Mouse (Mus musculus) liver, embryonic 12.5 days (tissue): ENCODE measurements around the gene Haao. TPM values are rescaled to one million over a fixed set of nuclear protein-coding genes. Genes with fewer than 3 reads are reported as not detected.

Experiments
- ATAC-seq: fragments of 200-750 bp; cut with Nextera tagmentation; 2 replicates; pipeline ENCODE4 v1.8.0; 2017; ENCODE audit warnings: moderate number of reproducible peaks, mild to moderate bottlenecking, moderate library complexity
- H3K27ac ChIP-seq: fragments of 300-500 bp; sonication (generic); 2 replicates; pipeline ENCODE4 v1.5.1; 2016; ENCODE audit warnings: mild to moderate bottlenecking
- H3K27me3 ChIP-seq: fragments of 300-500 bp; sonication (generic); replicated peaks from 2 replicates; pipeline ENCODE4 v1.6.1; 2016; ENCODE audit warnings: mild to moderate bottlenecking, moderate library complexity
- H3K36me3 ChIP-seq: fragments of 300-500 bp; sonication (generic); 2 replicates; pipeline ENCODE4 v1.6.1; 2016; ENCODE audit warnings: mild to moderate bottlenecking, moderate library complexity
- H3K4me1 ChIP-seq: fragments of 300-500 bp; sonication (generic); 2 replicates; pipeline ENCODE4 v1.6.1; 2016
- H3K4me2 ChIP-seq: fragments of 300-500 bp; sonication (generic); 2 replicates; pipeline ENCODE4 v1.6.1; 2016; ENCODE audit warnings: mild to moderate bottlenecking, moderate library complexity
- H3K4me3 ChIP-seq: fragments of 300-500 bp; sonication (generic); 2 replicates; pipeline ENCODE4 v1.5.1; 2016; ENCODE audit warnings: mild to moderate bottlenecking, moderate library complexity
- H3K9ac ChIP-seq: fragments of 300-500 bp; sonication (generic); 2 replicates; pipeline ENCODE4 v1.6.1; 2016; ENCODE audit warnings: mild to moderate bottlenecking, moderate library complexity
- H3K9me3 ChIP-seq: fragments of 300-500 bp; sonication (generic); replicated peaks from 2 replicates; pipeline ENCODE4 v1.6.1; 2016; ENCODE audit warnings: mild to moderate bottlenecking, moderate library complexity
- WGBS: fragments of 180-500 bp; shearing (Covaris S2); methylation state at CpG from one replicate; pipeline ENCODE4 v1.1.7; 2016; ENCODE audit not compliant: insufficient replicate concordance; 5-methylcytosine and 5-hydroxymethylcytosine counted together
- polyA plus RNA-seq: library from polyadenylated mRNA; unstranded; fragments of >200 nt; fragmentation: Nextera tagmentation; extraction: Ambion mirVana; gene quantifications from 2 replicates; pipeline ENCODE4 v1.2.1, GENCODE M21; 2016

Gene Haao
- polyA plus RNA-seq, 1 experiment from 2014 or later: 7.7 TPM

DNA sequence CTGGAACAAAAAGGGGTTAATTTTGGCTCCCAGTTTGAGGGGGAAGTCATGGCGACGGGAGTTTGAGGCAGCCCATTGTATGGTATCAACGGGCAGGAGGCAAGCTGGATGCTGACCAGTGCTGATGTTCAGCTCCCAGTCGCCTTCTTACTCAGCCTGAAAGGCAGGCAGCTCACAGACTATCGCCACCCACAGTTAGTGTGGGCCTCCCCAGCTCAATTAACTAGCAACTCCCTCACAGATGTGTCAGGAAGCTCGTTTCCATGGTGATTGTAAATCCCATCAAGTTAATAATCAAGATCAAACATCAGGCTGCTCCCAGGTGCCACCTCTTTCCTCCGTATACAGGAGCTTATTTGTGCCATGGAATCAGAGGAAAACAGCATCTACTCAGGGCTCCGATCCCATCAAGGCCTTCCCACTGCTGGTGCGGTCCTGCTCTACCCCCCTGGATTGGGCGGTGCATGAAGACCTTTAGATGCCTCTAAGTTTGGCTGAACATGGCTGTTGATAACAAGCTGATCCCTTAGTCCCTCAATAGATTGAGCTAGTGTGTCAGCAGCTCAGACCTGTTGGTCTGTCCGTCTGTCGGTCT, 1.4 kb upstream of the Haao start:
- Histone ChIP-seq H3K4me3 (no peak overlapping the region), H3K4me2 (no peak overlapping the region), H3K27me3 (no peaks in the 10 kb centered on the region), H3K27ac (no peak overlapping the region), H3K36me3 (no peaks in the 10 kb centered on the region), H3K4me1 (peaks cover 61% of the 10 kb centered on the region), H3K9me3 (no peaks in the 10 kb centered on the region), H3K9ac (no peak overlapping the region)
- 67% methylated on average over 12 of the region's 12 CpGs for WGBS
- ATAC-seq: no peak

GRCm38 (mm10) chr17:83848482-83848881, 719 bp upstream of the Haao start:
- Histone ChIP-seq H3K27me3 (no peaks in the 10 kb centered on the region), H3K4me1 (peaks cover 56% of the 10 kb centered on the region), H3K9ac (no peak overlapping the region), H3K27ac (0 out of 2 replicates have a peak overlapping the region, but pooled peaks have one; percentile 10), H3K36me3 (no peaks in the 10 kb centered on the region), H3K9me3 (no peaks in the 10 kb centered on the region), H3K4me3 (no peak overlapping the region), H3K4me2 (no peak overlapping the region)
- no peak for ATAC-seq
- WGBS: 41% methylated on average over 4 of the region's 4 CpGs

- WGBS: 62% methylated on average over 6 of the region's 6 CpGs
- no peaks in the 10 kb centered on the region for H3K36me3 ChIP-seq
- H3K9me3 ChIP-seq: no peaks in the 10 kb centered on the region
- H3K9ac ChIP-seq: no peak overlapping the region; the same call in 1 of the 2 replicates
- no peaks in the 10 kb centered on the region for H3K27me3 ChIP-seq
- H3K4me3 ChIP-seq: no peak overlapping the region; the same call in 1 of the 2 replicates
- peaks cover 58% of the 10 kb centered on the region for H3K4me1 ChIP-seq
- peak overlapping the region; percentile 64 for H3K27ac ChIP-seq
- ATAC-seq: no peak
- peak overlapping the region; percentile 27 for H3K4me2 ChIP-seq
Observed at GRCm38 (mm10) chr17:83847100-83847499, 663 bp downstream of the Haao start.

DNA sequence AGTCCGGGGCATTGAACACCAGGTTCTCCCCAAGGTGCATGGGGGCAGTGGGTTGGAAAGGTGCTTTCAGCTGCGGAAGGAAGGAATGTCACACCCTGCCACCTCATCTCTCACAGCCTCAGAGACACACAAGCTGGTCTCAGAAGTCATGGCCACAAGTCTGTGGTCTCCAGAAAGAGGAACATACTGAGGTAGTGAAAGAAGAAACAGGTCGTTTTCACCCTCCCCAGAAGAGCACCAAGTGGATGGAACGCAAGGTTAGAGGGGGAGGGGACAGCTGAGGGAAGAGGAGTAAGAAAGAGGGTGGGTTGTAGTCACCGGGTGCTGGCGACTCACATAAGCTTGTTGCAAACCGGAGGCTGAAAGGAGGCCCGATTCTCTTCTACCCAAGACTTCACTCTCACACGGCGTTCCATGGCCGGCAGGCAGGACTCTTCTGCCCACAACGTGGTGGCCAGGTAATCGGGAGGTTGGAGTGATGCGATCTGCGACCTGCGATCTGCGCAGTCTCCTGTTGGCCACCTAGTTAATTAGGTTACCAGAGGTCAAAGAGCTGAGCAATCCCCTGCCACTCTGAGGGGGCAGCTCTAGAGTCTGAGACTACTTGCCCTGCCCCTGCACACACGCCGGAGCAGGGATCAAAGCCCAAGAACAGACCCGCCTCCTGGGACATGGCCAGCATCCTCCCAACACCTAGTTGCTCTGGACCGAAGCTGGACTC, 1.3 kb downstream of the Haao start:
- Histone ChIP-seq H3K9me3 (no peaks in the 10 kb centered on the region), H3K4me1 (peaks cover 58% of the 10 kb centered on the region), H3K27ac (peak overlapping the region; percentile 64), H3K4me2 (peak overlapping the region; percentile 27), H3K9ac (peak overlapping the region; percentile 10; the same call in 1 of the 2 replicates), H3K4me3 (no peak overlapping the region; the same call in 1 of the 2 replicates), H3K27me3 (no peaks in the 10 kb centered on the region), H3K36me3 (no peaks in the 10 kb centered on the region)
- WGBS: 54% methylated on average over 21 of the region's 21 CpGs
- ATAC-seq: no peak; the same call in 1 of the 2 replicates

DNA sequence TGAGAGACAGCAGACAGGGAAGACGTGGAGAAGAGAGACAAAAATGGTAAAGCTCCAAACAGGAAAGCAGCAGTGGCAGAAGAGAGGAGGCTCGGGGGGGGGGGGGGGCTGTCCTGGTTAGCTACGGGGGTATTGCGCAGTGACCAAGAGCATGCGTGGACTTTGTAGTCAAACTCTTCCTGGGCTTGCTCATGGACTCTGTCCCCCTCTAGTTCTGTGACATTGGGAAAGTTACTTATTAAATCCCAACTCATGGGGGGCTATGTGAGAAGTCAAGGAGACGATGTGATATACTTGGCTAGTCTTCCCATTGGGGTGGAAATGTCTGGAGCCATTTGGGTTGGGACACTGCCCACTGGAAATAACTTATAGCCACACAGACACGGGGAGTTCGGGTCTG, 2.2 kb downstream of the Haao start:
- peaks cover 58% of the 10 kb centered on the region for H3K4me1 ChIP-seq
- no peak overlapping the region for H3K4me3 ChIP-seq
- no peaks in the 10 kb centered on the region for H3K36me3 ChIP-seq
- ATAC-seq: peak; percentile 53; the same call in 1 of the 2 replicates
- peak overlapping the region; percentile 27; the same call in 1 of the 2 replicates for H3K4me2 ChIP-seq
- H3K27ac ChIP-seq: peak overlapping the region; percentile 71
- no peaks in the 10 kb centered on the region for H3K27me3 ChIP-seq
- no peaks in the 10 kb centered on the region for H3K9me3 ChIP-seq
- no peak overlapping the region for H3K9ac ChIP-seq
- WGBS: 53% methylated on average over 8 of the region's 8 CpGs

- peaks cover 42% of the 10 kb centered on the region for H3K4me1 ChIP-seq
- WGBS: 65% methylated on average over 7 of the region's 7 CpGs
- H3K27ac ChIP-seq: no peak overlapping the region
- no peak overlapping the region for H3K4me3 ChIP-seq
- no peak for ATAC-seq
- H3K9me3 ChIP-seq: no peaks in the 10 kb centered on the region
- H3K27me3 ChIP-seq: no peaks in the 10 kb centered on the region
- no peak overlapping the region for H3K9ac ChIP-seq
- H3K4me2 ChIP-seq: no peak overlapping the region
- no peaks in the 10 kb centered on the region for H3K36me3 ChIP-seq
Observed at GRCm38 (mm10) chr17:83843780-83844179, 4.0 kb downstream of the Haao start.

DNA sequence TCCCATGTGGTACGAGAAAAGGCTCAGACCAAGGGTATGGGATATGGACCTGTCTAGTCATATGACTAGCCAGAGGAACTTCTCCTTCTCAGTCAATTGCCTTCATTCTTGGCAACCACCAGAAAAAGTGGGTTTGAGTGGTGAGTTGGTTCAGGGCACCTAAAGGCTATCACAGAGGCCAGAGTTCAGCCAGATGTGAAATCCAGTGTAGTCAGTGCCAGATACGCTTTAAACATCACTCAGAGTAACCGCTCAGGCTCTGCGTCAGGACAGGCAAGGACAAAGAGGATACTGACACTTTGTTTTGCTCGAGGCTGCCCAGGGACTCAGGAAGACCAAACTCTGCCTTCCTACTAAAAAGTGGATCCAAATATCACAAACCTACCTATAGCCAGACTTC, 6.8 kb downstream of the Haao start:
- 70% methylated on average over 5 of the region's 5 CpGs for WGBS
- Histone ChIP-seq H3K4me1 (peaks cover 16% of the 10 kb centered on the region), H3K4me3 (no peak overlapping the region), H3K27me3 (no peaks in the 10 kb centered on the region), H3K9ac (no peak overlapping the region), H3K9me3 (no peaks in the 10 kb centered on the region), H3K27ac (no peak overlapping the region), H3K4me2 (no peak overlapping the region), H3K36me3 (no peaks in the 10 kb centered on the region)
- ATAC-seq: no peak

DNA sequence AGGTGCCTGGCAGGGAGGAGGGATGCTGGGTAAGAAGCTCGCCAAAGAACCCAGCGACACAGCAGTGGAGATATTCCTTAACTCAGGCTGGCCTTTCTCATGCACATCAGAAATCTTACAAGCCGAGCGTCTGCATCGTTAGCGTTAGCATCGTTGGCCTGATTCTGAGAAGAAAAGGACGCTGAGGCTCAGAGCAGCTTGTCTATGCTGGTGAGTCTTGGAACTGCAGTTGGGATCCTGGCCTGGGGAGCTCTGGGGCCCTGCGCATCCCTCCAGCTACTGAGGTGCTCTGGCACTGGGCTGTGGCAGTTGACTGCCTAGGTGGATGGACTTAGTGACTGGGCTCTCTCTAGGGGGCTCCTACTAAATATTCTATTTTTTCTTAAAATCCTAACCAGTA, 8.6 kb downstream of the Haao start:
- Histone ChIP-seq H3K36me3 (no peaks in the 10 kb centered on the region), H3K9ac (no peak overlapping the region), H3K27me3 (no peaks in the 10 kb centered on the region), H3K4me2 (no peak overlapping the region), H3K27ac (no peak overlapping the region), H3K4me1 (peaks cover 11% of the 10 kb centered on the region; the same call in 1 of the 2 replicates), H3K4me3 (no peak overlapping the region), H3K9me3 (no peaks in the 10 kb centered on the region)
- WGBS: 56% methylated on average over 9 of the region's 9 CpGs
- no peak for ATAC-seq

DNA sequence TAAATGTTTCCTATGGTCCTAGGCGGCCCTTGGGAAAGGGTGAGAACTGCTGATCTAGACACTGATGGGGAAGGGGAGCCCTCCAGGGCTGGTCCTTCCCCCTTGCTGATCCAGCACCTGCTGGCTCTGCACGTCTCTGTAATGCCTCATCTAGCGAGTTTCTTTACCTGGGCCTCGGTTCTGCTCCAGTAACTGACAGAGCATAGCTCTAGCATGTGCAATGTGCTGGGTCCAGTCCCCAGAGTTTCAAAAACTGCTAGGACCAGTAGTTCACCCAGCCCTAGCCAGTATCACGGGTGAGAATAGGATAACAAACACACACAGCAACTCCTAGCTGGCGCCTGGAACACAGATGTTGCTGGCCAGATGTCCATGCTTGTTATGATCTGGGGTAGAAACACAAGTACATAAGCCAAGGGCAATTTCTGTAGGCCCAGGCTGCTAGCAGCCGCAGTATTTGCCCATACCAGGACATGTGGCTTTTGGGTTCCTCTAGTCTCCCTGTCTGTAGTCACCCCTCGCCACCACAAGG, 10.0 kb downstream of the Haao start:
- no peak for ATAC-seq
- Histone ChIP-seq H3K4me2 (no peak overlapping the region), H3K36me3 (no peaks in the 10 kb centered on the region), H3K27ac (no peak overlapping the region), H3K27me3 (no peaks in the 10 kb centered on the region), H3K4me1 (peaks cover 12% of the 10 kb centered on the region), H3K9me3 (no peaks in the 10 kb centered on the region), H3K4me3 (no peak overlapping the region), H3K9ac (no peak overlapping the region)
- WGBS: 53% methylated on average over 8 of the region's 8 CpGs

GRCm38 (mm10) chr17:83836048-83836447, 11.7 kb downstream of the Haao start:
- H3K9me3 ChIP-seq: no peaks in the 10 kb centered on the region
- H3K27me3 ChIP-seq: no peaks in the 10 kb centered on the region
- ATAC-seq: peak; percentile 75
- no peaks in the 10 kb centered on the region for H3K36me3 ChIP-seq
- H3K9ac ChIP-seq: no peak overlapping the region
- H3K4me1 ChIP-seq: peaks cover 19% of the 10 kb centered on the region
- 64% methylated on average over 3 of the region's 3 CpGs for WGBS
- H3K4me2 ChIP-seq: no peak overlapping the region
- no peak overlapping the region for H3K4me3 ChIP-seq
- H3K27ac ChIP-seq: peak overlapping the region; percentile 67

DNA sequence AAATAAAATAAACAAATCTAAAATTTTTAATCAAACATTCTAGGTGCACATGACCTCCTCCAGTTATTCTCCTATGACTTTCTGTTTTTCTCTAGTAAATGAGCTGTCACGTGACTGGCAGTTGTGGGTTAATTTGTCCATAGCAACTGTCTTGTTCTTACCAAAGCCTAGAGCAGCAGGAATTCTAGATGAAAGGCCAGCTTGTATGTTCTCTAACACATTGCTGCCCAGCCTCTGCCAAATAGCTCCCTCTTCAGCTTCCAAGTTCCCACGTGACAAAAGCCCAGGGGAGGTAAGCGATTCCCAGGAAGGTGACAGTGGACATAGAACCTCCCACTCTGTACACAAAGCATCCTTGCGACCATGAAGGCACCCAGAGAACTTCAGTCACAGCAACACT, 13.6 kb downstream of the Haao start:
- no peak overlapping the region for H3K27ac ChIP-seq
- no peaks in the 10 kb centered on the region for H3K9me3 ChIP-seq
- no peaks in the 10 kb centered on the region for H3K36me3 ChIP-seq
- peaks cover 28% of the 10 kb centered on the region for H3K4me1 ChIP-seq
- no peak for ATAC-seq
- H3K9ac ChIP-seq: no peak overlapping the region
- WGBS: 65% methylated on average over 4 of the region's 4 CpGs
- no peak overlapping the region for H3K4me3 ChIP-seq
- no peaks in the 10 kb centered on the region for H3K27me3 ChIP-seq
- H3K4me2 ChIP-seq: no peak overlapping the region

DNA sequence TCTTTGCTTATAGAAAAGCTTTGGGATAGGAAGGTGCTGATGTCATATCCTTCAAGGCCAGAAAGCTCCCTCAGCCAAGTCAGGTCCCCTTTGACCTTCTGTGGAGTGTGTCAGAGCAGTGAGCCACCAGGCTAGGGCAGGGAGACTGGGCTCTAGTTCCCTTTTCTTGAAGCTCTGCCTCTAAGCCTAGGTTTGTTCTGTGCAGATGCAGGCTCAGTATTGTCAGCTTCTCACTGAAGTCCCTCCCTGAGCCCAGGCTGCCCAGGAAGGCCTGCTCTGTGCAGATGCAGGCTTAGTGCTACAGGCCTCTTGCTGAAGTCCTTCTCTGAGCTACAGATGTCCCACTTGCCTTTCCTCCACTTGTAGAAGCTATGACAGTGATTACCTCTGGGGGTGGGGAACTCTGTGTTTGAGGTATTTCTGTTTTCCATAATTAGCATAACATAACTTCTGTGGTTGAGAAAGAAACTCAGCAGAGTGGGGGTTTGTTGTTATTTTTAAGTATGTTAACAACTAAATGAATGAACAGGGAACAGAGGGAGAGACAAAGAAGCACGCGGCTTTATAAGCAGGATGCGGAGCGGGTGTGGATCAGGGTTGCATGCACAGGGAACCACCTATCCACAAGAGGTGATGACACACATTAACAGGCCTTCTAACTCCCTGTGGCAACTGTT, 17.0 kb downstream of the Haao start:
- Histone ChIP-seq H3K27me3 (no peaks in the 10 kb centered on the region), H3K4me1 (peaks cover 25% of the 10 kb centered on the region), H3K27ac (no peak overlapping the region), H3K4me3 (no peak overlapping the region), H3K4me2 (no peak overlapping the region), H3K9ac (no peak overlapping the region), H3K36me3 (no peaks in the 10 kb centered on the region), H3K9me3 (no peaks in the 10 kb centered on the region)
- WGBS: 88% methylated on average over 4 of the region's 4 CpGs
- no peak for ATAC-seq
